Mouse (Mus musculus) ES-E14 (cell line): ENCODE data around the gene Cwc25.

ENCODE experiments used
- CHD2 ChIP-seq: IDR thresholded peaks from 2 replicates; pipeline ENCODE4 v1.6.1; 2014; ENCODE audit warnings: mild to moderate bottlenecking, low read depth, low read length, inconsistent platforms
- ZC3H11A ChIP-seq: IDR thresholded peaks from 2 replicates; pipeline ENCODE4 v1.6.1; 2012; ENCODE audit warnings: low read depth, mild to moderate bottlenecking, inconsistent platforms, low read length, borderline replicate concordance
- ZNF384 ChIP-seq: IDR thresholded peaks from 2 replicates; pipeline ENCODE4 v1.6.1; 2012; ENCODE audit warnings: low read depth, low read length, inconsistent platforms

DNA sequence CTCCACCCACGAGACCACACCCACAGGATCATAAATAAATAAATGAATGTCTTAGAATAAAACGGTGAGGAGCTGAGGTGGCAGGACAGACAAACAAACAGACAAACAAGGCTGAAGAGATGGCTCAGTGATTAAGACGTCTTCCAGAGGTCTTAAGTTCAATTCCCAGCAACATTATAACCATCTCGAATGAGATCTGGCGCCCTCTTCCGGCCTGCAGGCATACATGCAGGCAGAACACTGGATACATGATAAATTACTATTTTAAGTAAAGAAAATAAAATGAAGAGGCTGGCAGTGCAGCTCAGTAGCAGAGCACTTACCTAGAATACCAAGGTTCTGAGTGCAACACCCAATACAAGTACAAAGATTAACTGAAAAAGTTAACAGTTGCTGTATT, 27.7 kb downstream of the Cwc25 start:
- no peak for TF ChIP-seq ZNF384
- TF ChIP-seq CHD2 = no peak
- no peak; the same call in 1 of the 2 replicates for TF ChIP-seq ZC3H11A
